Mouse (Mus musculus) embryonic facial prominence, embryonic 14.5 days (tissue): ENCODE measurements at regions not wholly inside any gene's neighbourhood (a gene's known extent, or its start where the extent isn't known, plus 50 kb on each side); places are given as distances from the start of the nearest gene placed in this dataset.
A peak's percentile ranks its signal among the peaks of the same experiment; 100 is the strongest.

Experiments used
- ATAC-seq: fragments of 200-750 bp; cut with Nextera tagmentation; 2 replicates; pipeline ENCODE4 v1.8.0; 2017; ENCODE audit warnings: low read depth, moderate number of reproducible peaks, moderate TSS enrichment
- DNase-seq: peaks from one replicate; pipeline ENCODE4 v3.0.0-alpha.2; 2015; ENCODE audit warnings: low spot score
- H3K27ac ChIP-seq: fragments of 300-500 bp; sonication (generic); replicated peaks from 2 replicates; pipeline ENCODE4 v1.5.1; 2014; ENCODE audit warnings: low read depth, mild to moderate bottlenecking, low read length, moderate library complexity
- H3K27me3 ChIP-seq: fragments of 300-500 bp; sonication (generic); replicated peaks from 2 replicates; pipeline ENCODE4 v1.6.1; 2014; ENCODE audit warnings: low read length; ENCODE audit not compliant: control insufficient read depth, insufficient read depth
- H3K36me3 ChIP-seq: fragments of 300-500 bp; sonication (generic); 2 replicates; pipeline ENCODE4 v1.6.1; 2014; ENCODE audit warnings: low read length, mixed read lengths; ENCODE audit not compliant: control insufficient read depth, insufficient read depth
- H3K4me1 ChIP-seq: fragments of 300-500 bp; sonication (generic); 2 replicates; pipeline ENCODE4 v1.6.1; 2014; ENCODE audit warnings: antibody characterized with exemption, low read length; ENCODE audit not compliant: control insufficient read depth, insufficient read depth
- H3K4me2 ChIP-seq: fragments of 300-500 bp; sonication (generic); 2 replicates; pipeline ENCODE4 v1.6.1; 2014; ENCODE audit warnings: low read depth, mild to moderate bottlenecking, low read length, moderate library complexity, mixed read lengths
- H3K4me3 ChIP-seq: fragments of 300-500 bp; sonication (generic); 2 replicates; pipeline ENCODE4 v1.5.1; 2014; ENCODE audit warnings: low read depth, mild to moderate bottlenecking, low read length
- H3K9ac ChIP-seq: fragments of 300-500 bp; sonication (generic); 2 replicates; pipeline ENCODE4 v1.6.1; 2014; ENCODE audit warnings: low read depth, mild to moderate bottlenecking, low read length, moderate library complexity, mixed read lengths
- H3K9me3 ChIP-seq: fragments of 300-500 bp; sonication (generic); 2 replicates; pipeline ENCODE4 v1.6.1; 2016; ENCODE audit warnings: low read length; ENCODE audit not compliant: control insufficient read depth
- WGBS: fragments of 180-500 bp; shearing (Covaris S2); extraction: QIAGEN DNeasy Blood & Tissue Kit; methylation state at CpG from one replicate; pipeline ENCODE4 v1.1.7; 2014; 5-methylcytosine and 5-hydroxymethylcytosine counted together

GRCm38 (mm10) chr13:107531026-107531425 lies 509.1 kb upstream of the Kif2a start:
- no peak overlapping the region for H3K4me3 ChIP-seq
- 43% methylated on average over 8 of the region's 8 CpGs for WGBS
- no peaks in the 10 kb centered on the region for H3K27me3 ChIP-seq
- H3K9ac ChIP-seq: no peak overlapping the region
- H3K36me3 ChIP-seq: no peaks in the 10 kb centered on the region
- H3K9me3 ChIP-seq: no peaks in the 10 kb centered on the region
- ATAC-seq (no peak), DNase-seq (no peak)
- H3K4me1 ChIP-seq: peaks cover 3% of the 10 kb centered on the region; the same call in 1 of the 2 replicates
- no peak overlapping the region for H3K4me2 ChIP-seq
- no peak overlapping the region for H3K27ac ChIP-seq

GRCm38 (mm10) chr13:107530392-107530791 lies 508.5 kb upstream of the Kif2a start:
- peak; percentile 64 for DNase-seq

GRCm38 (mm10) chr13:107528724-107529456 lies 507.0 kb upstream of the Kif2a start:
- Histone ChIP-seq H3K4me3 (no peak overlapping the region), H3K4me1 (peaks cover 3% of the 10 kb centered on the region; the same call in 1 of the 2 replicates), H3K4me2 (no peak overlapping the region), H3K9me3 (no peaks in the 10 kb centered on the region), H3K27me3 (no peaks in the 10 kb centered on the region), H3K27ac (no peak overlapping the region), H3K9ac (no peak overlapping the region), H3K36me3 (no peaks in the 10 kb centered on the region)
- no peak for ATAC-seq
- WGBS: 76% methylated on average over 15 of the region's 15 CpGs
- no peak for DNase-seq

More at GRCm38 (mm10) chr13:107530392-107530791, 508.5 kb upstream of the Kif2a start:
- no peak overlapping the region for H3K27ac ChIP-seq
- peaks cover 3% of the 10 kb centered on the region; the same call in 1 of the 2 replicates for H3K4me1 ChIP-seq
- H3K4me2 ChIP-seq: no peak overlapping the region
- H3K9ac ChIP-seq: no peak overlapping the region
- 74% methylated on average over 1 of the region's 1 CpGs for WGBS
- H3K36me3 ChIP-seq: no peaks in the 10 kb centered on the region
- no peaks in the 10 kb centered on the region for H3K9me3 ChIP-seq
- H3K4me3 ChIP-seq: no peak overlapping the region
- H3K27me3 ChIP-seq: no peaks in the 10 kb centered on the region
- no peak for ATAC-seq

- no peak for DNase-seq
- Histone ChIP-seq H3K27me3 (no peaks in the 10 kb centered on the region), H3K4me3 (no peak overlapping the region), H3K4me1 (no peaks in the 10 kb centered on the region), H3K4me2 (no peak overlapping the region), H3K9me3 (no peaks in the 10 kb centered on the region), H3K9ac (no peak overlapping the region), H3K27ac (no peak overlapping the region), H3K36me3 (no peaks in the 10 kb centered on the region)
- ATAC-seq: no peak
- WGBS: 86% methylated on average over 3 of the region's 3 CpGs
Measured at GRCm38 (mm10) chr13:107522942-107523341, 501.0 kb upstream of the Kif2a start.

- H3K9me3 ChIP-seq: no peaks in the 10 kb centered on the region
- no peaks in the 10 kb centered on the region for H3K27me3 ChIP-seq
- no peak overlapping the region for H3K4me2 ChIP-seq
- H3K27ac ChIP-seq: no peak overlapping the region
- ATAC-seq: no peak
- no peak overlapping the region for H3K4me3 ChIP-seq
- H3K9ac ChIP-seq: no peak overlapping the region
- no peaks in the 10 kb centered on the region for H3K36me3 ChIP-seq
- 78% methylated on average over 3 of the region's 3 CpGs for WGBS
- DNase-seq: no peak
- H3K4me1 ChIP-seq: no peaks in the 10 kb centered on the region
Measured at GRCm38 (mm10) chr13:107514236-107514635, 492.3 kb upstream of the Kif2a start.

GRCm38 (mm10) chr13:107513274-107514146 lies 491.6 kb upstream of the Kif2a start:
- Histone ChIP-seq H3K4me2 (no peak overlapping the region), H3K36me3 (no peaks in the 10 kb centered on the region), H3K9me3 (no peaks in the 10 kb centered on the region), H3K9ac (no peak overlapping the region), H3K27me3 (no peaks in the 10 kb centered on the region), H3K4me1 (no peaks in the 10 kb centered on the region), H3K4me3 (no peak overlapping the region), H3K27ac (no peak overlapping the region)
- no peak for ATAC-seq
- 40% methylated on average over 6 of the region's 6 CpGs for whole genome bisulfite sequencing
- DNase-seq: no peak

GRCm38 (mm10) chr13:107507336-107507735 lies 485.4 kb upstream of the Kif2a start:
- H3K9me3 ChIP-seq: no peaks in the 10 kb centered on the region
- no peaks in the 10 kb centered on the region for H3K4me1 ChIP-seq
- H3K4me2 ChIP-seq: no peak overlapping the region
- H3K36me3 ChIP-seq: no peaks in the 10 kb centered on the region
- no peak overlapping the region for H3K4me3 ChIP-seq
- no peak overlapping the region for H3K27ac ChIP-seq
- no peaks in the 10 kb centered on the region for H3K27me3 ChIP-seq
- H3K9ac ChIP-seq: no peak overlapping the region
- DNase-seq: no peak
- no peak for ATAC-seq
- WGBS: 60% methylated on average over 3 of the region's 3 CpGs

- Histone ChIP-seq H3K4me3 (no peak overlapping the region), H3K36me3 (no peaks in the 10 kb centered on the region), H3K27me3 (no peaks in the 10 kb centered on the region), H3K9ac (no peak overlapping the region), H3K9me3 (no peaks in the 10 kb centered on the region), H3K27ac (no peak overlapping the region), H3K4me1 (no peaks in the 10 kb centered on the region), H3K4me2 (no peak overlapping the region)
- DNase-seq (no peak), ATAC-seq (no peak)
- WGBS: 78% methylated on average over 4 of the region's 4 CpGs
Measured at GRCm38 (mm10) chr13:107506832-107507231, 484.9 kb upstream of the Kif2a start.
